Mouse (Mus musculus) right cerebral cortex, postnatal 25 days (tissue): ENCODE results near the gene Bbs4.
"Not testable (repeated sequence)": the region's sequence is repeated elsewhere in the genome, so short reads cannot be mapped to it uniquely, and the experiment has no call there.

Experiments used
- DNase-seq: peaks from one replicate; pipeline ENCODE4 v3.0.0; 2022

Bbs4 gene

GRCm38 (mm10) chr9:59353253-59353639, at the start of gene Bbs4:
Bbs4 (minus strand) TSS chr9:59353508.
- peak; percentile 88 for DNase-seq

GRCm38 (mm10) chr9:59389086-59389485, 35.8 kb upstream of the Bbs4 start:
- no peak for DNase-seq

GRCm38 (mm10) chr9:59388311-59388710, 35.0 kb upstream of the Bbs4 start:
- DNase-seq, result peak; percentile 29

GRCm38 (mm10) chr9:59387461-59387860, 34.2 kb upstream of the Bbs4 start:
- no peak for DNase-seq

- no peak for DNase-seq
Measured at GRCm38 (mm10) chr9:59375626-59376025, 22.3 kb upstream of the Bbs4 start.

GRCm38 (mm10) chr9:59369646-59370045, 16.3 kb upstream of the Bbs4 start:
- DNase-seq, result no peak

- no peak for DNase-seq
Measured at GRCm38 (mm10) chr9:59369220-59369619, 15.9 kb upstream of the Bbs4 start.

- DNase-seq, result not testable (repeated sequence)
Measured at GRCm38 (mm10) chr9:59360487-59360886, 7.2 kb upstream of the Bbs4 start.

- not testable (repeated sequence) for DNase-seq
Measured at GRCm38 (mm10) chr9:59358041-59358440, 4.7 kb upstream of the Bbs4 start.

GRCm38 (mm10) chr9:59352586-59353252, 589 bp downstream of the Bbs4 start:
- no peak for DNase-seq

GRCm38 (mm10) chr9:59346176-59346575, 7.1 kb downstream of the Bbs4 start:
- DNase-seq, result no peak

GRCm38 (mm10) chr9:59340002-59340401, 13.3 kb downstream of the Bbs4 start:
- DNase-seq, result no peak

- no peak for DNase-seq
Measured at GRCm38 (mm10) chr9:59339107-59339506, 14.2 kb downstream of the Bbs4 start.

GRCm38 (mm10) chr9:59338411-59338810, 14.9 kb downstream of the Bbs4 start:
- no peak for DNase-seq

GRCm38 (mm10) chr9:59337889-59338288, 15.4 kb downstream of the Bbs4 start:
- no peak for DNase-seq

- no peak for DNase-seq
Measured at GRCm38 (mm10) chr9:59336539-59336938, 16.8 kb downstream of the Bbs4 start.

GRCm38 (mm10) chr9:59330055-59330454, 23.3 kb downstream of the Bbs4 start:
- no peak for DNase-seq

- DNase-seq, result no peak
Measured at GRCm38 (mm10) chr9:59324351-59324750, 29.0 kb downstream of the Bbs4 start.

GRCm38 (mm10) chr9:59316206-59316605, 37.1 kb downstream of the Bbs4 start:
- no peak for DNase-seq

GRCm38 (mm10) chr9:59311284-59311670, 42.0 kb downstream of the Bbs4 start:
- no peak for DNase-seq

- no peak for DNase-seq
Measured at GRCm38 (mm10) chr9:59310582-59311283, 42.6 kb downstream of the Bbs4 start.

GRCm38 (mm10) chr9:59307890-59308289, 45.4 kb downstream of the Bbs4 start:
- DNase-seq, result no peak

GRCm38 (mm10) chr9:59296419-59296818, 56.9 kb downstream of the Bbs4 start:
- DNase-seq, result no peak

GRCm38 (mm10) chr9:59292493-59292875, 60.8 kb downstream of the Bbs4 start:
- DNase-seq, result no peak
